Mouse (Mus musculus): ENCODE data around the gene Tff2.

Tff2 gene

DNA sequence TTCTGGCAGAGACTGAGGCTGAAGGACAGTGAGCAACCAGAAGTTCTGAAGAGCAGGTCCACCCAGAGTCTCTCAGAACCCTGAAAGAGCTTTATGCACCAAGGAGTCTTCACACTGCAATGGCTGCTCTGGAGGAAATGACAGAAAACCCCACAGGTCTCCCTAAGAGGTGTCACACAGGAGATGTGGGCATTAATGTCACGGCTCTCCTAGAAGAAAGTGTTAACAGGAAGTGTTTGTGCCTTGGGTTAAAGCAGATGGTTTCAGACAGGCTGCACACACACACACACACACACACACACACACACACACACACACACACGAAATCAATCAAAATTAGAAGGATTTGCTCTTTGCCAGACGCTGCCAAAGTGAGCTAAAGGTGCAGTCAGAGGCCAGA, 7.8 kb downstream of the Tff2 start:
- DNase-seq (ENCODE audit: low read depth, low spot score) = no peak

DNA sequence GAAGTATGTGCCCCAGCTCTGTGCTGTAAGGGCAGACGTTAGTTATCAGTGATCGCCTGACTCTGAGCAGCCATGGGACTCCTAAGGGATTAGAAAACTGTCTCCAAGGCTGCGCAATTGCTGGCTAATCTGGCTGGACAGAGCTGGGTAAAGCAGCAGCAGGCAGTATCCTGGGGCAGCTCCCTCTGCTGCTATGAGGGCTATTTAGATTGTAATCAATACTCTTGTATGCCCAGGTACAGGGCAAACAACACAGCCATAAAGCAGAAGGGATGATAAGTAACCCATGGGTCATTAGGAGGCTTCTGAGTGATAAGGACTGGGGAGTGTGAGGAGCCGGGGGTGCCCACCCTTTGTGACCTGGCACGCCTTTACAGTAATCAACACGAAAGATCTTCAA, 9.2 kb downstream of the Tff2 start:
- DNase-seq (ENCODE audit: low read depth, low spot score) = no peak

DNA sequence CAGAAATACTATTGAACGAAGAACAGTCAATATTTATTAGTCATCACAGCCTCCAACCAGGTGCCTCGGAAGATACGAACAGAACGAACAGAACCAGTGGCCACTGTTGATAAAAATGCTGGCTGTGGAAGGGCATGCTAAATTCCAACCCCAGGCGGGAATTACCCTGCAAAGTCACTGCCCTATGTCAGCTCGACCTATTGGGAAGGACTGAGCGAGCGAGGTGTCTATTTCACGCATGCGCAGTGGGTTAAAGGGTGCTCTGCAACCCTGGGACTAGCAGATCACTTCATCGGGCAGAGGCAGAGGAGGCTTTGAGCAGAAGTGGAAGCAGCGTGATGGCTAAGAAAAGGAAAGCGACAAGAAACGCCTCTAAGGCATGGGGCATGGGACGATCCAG, 10.3 kb downstream of the Tff2 start:
- DNase-seq (ENCODE audit: low read depth, low spot score) = no peak

DNA sequence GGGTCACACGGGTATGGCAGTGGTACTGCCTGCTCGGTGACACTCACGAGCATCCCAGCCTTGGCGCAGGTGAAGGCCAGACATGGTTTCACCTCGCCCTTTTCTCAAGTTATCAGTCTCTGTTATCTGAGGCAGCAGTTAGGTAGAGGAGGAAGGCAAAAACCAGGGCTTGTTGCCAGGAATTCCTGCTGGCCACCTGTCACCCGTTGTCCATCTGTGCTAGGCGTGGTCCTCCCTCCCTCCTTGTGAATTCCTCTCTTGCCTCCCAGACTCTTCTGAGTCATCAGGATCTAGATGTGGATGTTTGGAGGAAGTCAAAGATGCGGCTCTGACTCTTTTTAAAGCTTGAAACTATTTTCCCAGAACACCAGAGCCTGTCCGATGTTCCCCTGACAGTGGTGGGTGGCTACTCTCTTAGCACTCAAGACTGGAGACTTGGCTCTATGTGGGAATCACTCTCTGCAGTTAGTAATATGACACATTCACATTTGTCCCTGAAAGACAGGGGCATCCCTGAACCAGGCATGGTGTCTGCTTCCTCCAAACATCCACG, 12.7 kb downstream of the Tff2 start:
- no peak for DNase-seq (ENCODE audit: low read depth, low spot score)

DNA sequence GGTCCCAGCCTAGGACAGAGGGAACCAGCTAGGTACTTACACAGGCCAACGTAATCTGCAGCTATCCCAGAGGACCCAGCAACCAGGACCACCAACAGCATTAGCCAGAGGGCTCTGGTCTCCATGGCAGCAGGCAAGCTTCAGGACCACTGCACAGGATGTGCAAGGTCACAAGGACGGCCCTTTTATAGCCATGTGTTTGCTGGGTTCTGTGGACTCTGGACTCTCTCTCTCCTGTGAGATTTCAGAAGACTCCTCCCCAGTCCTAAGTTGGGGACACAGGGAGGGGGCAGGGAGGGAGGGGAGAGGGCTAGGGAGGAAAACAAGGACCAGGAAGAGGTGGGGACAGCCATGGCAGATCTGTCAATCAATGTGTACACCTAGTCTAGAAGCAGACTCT, 14.6 kb downstream of the Tff2 start, which contains the start of gene Tff3:
TSS of gene Tff3 (minus strand) at position 195 of the 400 bp plus-strand sequence.
- no peak for DNase-seq (ENCODE audit: low read depth, low spot score)

DNA sequence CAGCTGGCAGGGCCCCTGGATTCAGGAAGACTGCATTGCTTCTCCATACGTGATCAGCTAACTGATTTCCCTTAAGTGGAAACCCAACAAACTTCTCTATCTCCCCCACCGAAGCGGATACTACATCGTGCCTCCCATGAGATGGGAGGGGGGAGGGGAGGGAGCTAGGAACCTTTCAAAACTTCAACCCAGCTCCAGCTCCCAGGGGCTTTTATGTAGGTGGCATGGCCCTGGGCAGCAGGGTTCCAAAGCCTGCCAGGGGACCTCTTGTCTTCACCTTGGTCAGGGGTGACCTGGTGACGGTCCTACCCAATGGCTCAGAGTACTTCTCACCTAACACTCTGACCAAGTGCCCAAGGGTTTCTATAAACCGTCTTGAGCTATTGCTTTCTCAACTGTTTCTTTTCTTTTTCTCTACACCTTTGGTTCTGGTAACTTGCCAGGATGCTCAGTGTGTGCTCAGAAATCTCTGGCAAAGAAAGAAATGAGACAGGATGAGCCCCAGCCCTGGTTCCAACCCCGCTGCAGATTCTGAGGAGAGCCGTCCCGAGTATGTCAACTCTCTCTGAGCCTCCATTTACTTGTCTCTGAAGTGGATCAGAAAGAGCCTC, 15.3 kb downstream of the Tff2 start:
- no peak for DNase-seq (ENCODE audit: low read depth, low spot score)

DNA sequence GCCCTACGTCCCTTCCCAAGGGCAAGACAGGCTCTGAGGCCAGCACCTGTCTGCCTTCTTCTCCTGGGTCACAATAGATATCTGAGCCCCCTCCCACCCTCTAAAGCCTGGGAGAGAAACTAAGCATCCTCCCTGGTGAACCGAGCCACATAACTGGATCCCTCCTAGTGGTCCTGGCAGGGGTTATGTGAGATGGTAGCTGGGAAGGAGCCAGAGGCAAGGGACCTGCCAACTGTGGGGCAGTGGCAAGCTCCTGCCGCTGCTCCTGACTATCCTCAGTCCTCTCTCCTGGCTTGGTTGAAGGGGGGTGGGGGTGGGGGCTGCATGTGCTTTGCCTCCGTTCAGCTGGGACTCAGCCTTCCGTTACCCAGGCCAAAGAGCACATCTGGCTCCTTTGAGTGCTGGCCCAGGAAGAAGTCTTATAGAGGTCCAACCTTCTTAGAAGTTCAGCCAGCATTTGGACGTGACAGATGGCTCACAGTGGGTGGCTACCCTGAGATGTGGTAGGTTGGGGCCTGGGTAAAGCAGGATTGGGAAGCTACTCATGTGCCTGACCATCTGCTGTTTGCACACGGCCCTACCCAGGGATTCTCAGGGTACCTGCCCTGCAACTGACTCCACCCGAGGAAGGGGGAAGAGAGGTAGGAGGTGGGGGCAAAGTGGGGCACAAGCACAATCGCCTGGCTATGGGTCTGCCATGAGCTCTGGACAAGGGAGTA, 18.4 kb downstream of the Tff2 start:
- no peak for DNase-seq (ENCODE audit: low read depth, low spot score)

DNA sequence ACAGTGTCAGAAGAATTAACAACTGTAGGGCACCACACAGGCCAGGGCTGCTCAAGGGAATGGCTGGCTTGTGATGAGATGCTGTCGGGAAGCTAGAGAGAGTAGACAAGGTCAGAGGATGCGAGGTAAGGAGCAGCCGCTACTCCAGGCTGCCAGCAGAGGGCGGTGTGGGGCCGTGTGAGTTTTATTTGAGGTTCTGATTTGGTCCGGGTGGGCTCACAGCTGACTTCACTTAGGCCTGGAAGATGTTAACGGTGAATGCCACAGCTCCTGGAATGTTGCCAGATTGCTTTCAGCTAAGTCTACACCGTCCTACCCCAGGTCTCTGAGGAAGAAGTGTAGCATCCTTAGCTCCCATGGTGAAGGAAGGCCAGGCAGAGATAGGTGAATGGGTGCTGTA, 22.1 kb downstream of the Tff2 start:
- DNase-seq (ENCODE audit: low read depth, low spot score) = peak; percentile 31

DNA sequence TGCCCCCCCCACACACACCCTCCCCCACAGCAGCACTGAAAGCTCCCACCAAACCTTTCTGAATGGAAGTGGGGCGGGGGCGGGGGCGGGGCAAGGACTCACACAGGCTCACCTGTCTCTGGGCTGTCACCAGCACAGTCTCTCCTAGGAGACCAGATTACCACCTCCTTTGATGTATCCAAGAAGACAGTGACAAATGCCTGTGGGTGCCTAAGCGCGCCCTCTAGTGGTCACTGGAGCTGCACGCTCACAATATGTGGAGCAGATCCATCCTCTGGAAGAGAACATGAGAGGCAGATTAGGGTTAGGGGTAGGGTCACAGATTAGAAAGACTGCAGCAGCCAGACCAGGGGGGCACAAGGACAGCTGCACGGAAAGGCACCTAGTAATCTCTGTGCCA, 24.7 kb downstream of the Tff2 start:
- DNase-seq (ENCODE audit: low read depth, low spot score) = peak; percentile 56

DNA sequence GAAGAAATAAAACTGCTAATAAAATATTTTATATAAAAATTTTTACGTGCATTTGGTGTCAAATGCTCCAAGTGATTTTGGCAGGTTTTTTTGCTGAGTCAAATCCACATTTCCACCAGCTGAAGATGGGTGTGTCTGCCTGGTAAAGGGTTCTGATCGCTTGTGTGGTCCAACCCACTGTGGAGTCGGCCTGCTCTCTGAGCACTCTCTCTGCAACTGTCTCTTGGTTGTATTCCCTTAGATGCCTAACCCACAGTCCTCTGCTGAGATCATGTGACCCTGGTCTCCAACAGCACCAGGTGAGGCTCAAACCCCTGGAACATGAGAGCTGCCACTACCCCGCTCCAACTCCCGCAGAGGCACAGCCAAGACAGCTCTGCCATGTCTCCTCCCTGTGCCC, 26.1 kb downstream of the Tff2 start:
- no peak for DNase-seq (ENCODE audit: low read depth, low spot score)

DNA sequence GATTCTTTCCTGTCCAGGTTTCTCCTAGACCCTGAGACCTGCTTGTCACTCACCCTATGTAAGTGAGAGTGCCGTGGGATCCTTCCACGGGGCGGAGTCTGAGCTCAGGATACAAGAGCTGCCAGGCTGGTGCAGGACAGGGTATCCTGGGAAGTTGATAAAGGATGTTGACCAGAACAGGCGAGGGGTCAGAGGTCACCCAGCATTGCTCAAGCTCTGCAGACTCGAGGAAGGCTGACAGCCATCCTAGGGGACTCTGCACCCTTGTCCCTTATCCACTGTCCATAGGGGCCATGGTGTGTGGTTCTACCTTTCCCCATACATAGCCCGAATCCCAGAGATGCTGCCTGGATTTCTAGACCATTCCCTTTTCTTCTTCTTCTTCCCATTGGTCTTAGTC, 28.0 kb downstream of the Tff2 start:
- DNase-seq (ENCODE audit: low read depth, low spot score) = no peak

DNA sequence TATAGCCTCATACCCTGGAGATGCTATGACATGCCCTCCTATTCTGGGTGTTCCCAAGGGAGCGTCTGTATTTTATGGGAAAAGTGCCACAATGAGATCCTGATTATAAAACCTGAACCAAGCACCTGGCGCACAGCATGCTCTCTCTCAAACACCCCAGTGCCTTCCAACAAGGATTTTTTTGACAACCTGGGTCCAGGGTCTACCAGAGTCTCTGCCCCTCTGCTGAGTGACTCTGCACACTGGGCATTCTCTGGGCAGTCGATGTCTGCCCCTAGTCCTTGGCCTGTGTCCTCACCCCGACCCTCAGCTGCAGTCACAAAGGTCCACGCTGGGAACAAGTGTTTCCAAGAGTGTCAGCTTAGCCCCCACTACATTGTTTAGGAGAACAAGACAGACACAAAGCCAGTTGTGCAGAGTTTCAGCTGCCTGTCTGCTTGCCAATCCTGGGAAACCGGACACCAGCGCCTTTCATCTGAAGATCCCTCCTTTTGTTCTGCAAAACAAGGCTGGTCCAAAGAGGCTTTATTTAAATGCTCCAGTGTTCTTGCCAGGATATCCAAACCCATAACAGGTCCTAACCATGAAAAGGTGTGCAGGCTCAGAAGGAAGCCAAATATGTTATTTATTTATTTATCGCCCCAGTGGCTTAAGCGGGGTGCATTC, 30.8 kb downstream of the Tff2 start:
- DNase-seq (ENCODE audit: low read depth, low spot score) = no peak

DNA sequence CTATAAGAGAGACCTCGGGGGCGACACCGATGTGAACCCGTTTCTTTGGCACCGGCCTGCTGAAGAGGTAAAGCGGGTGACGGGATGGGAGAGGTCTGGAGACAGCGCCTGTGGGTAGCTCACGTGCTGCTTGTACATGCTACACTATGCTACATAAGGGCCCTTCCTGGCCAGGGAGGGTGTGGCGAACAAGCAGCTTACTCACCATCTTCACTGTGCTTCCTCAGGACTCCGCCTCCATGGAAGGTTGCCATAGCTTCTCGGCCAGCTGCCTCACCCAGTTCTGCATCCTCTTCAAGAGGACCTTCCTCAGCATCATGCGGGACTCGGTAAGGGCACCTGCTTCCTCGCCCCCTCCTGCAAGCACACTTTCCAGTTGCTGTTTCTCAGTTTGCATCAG, 35.7 kb downstream of the Tff2 start:
- DNase-seq (ENCODE audit: low read depth, low spot score) = no peak

DNA sequence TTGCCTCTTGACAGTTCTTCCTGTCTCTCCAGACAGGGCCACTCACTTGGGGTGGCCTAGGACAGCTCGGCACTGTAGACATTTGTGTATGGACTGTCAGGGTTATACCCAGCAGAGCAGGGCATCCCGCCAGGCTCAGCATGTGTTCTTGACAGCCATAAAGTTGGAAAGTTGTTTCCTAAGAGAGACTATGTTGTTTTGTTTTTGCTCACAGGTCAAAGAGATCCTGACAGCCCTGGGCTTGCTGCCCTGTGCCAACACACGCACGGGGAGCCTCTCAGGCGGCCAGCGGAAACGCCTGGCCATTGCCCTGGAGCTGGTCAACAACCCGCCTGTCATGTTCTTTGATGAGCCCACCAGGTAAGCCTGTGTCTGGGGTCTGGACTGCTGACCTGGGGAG, 40.3 kb downstream of the Tff2 start:
- no peak for DNase-seq (ENCODE audit: low read depth, low spot score)

DNA sequence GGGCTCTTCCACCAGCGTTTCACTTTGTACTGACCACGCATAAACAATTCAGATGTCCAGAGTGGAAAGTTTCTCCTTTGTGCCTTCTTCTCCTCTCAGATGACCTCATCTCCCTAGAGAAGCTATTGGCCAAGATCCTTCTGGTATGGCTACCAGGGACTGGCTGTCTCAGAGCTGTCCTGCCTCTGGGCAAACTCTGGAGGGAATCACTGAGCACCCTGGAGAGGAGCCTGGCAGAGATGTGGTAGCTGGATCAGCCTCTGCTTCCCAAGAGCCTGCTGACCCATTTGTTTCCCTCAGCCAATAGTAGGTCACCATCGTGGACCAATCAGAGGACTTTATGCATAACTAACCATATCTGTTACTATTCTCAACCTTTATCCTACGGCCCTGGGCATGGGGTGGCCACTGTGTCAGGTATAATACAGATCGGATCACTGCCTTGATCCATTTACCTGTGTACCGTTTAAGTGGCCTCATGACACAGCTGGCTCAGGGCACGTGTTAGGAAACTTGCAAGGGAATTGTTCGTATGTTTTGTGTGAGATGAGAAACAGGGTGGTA, 41.0 kb downstream of the Tff2 start:
- DNase-seq (ENCODE audit: low read depth, low spot score) = no peak

DNA sequence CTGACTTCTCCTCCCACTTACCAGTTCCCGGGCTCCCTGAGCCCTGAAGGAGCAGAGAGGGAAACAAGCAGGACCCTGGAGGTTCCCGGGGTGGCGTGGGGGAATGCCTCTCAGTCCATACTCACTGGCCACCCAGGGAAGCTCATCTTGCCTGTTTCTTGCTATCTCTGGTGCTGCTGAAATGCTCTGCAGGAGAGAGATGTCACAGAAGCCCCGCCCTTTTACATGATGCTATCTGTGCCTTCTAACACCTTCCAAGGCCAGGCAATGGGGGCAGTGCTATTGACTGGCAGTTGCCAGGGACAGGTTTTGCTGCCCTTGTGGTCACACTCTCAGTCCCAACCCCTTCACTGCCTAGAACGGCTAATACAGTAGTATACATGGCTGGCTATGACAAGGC, 45.3 kb downstream of the Tff2 start:
- no peak for DNase-seq (ENCODE audit: low read depth, low spot score)

DNA sequence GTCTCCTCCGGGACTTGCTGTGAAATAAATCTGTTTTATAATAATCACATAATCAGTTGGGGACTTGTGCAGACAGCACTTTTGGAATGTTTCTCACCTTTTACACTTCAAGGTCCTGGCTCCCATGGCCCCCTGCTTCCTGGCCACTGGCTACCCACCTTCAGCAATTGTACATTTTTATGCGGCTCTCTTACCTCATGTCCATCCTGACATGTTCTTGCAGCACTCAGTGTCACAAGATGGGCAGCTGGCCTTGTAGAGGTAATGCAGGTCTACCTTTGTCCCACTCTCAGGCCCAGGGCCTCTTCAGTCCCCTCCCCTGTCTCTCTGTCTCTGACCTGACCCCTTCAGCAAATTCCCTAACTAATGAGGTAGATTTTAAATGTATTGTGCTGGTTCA, 47.2 kb downstream of the Tff2 start:
- DNase-seq (ENCODE audit: low read depth, low spot score) = no peak

DNA sequence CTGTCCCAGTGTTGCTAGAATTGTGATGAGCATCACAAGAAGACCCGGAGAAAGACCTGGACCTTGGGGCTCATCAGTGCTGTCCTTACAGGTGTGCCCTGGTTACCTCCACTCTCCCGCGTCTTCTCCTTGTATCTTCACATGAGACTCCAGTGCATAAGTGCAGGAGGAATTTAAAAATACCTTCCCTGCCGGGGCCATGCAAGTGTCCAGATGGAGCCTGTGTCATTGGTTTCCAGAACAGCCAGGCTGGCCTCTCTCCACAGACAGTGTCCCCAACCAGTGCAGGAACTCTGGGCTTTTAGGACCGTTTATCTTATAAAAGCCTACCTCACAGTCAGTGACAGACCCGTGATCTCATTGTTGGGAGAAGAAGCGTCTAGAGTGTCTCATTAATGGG, 48.5 kb downstream of the Tff2 start:
- DNase-seq (ENCODE audit: low read depth, low spot score) = no peak

DNA sequence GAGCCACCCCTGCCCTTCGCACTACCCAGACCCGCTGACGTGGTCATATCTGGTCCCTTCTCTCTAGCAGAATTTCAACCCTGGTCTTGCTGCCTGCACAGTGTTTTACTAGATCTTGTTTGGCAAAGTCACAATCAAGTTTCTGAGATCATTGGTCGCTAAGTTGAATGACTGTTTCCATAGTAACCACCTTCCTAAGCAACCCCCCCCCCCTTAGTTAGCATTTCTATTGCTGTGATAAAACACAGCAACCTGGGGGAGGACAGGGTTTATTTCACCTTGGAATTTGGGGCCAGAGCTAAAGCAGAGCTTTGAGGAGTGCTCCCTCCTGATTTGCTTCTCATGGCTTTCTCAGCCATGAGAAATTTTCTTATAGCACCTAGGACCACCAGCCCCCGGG, 49.3 kb downstream of the Tff2 start:
- DNase-seq (ENCODE audit: low read depth, low spot score) = no peak

Data from embryo, embryonic 11.5 days (tissue).